Mouse (Mus musculus): ENCODE results near the gene Stx8.

Gene Stx8

GRCm38 (mm10) chr11:67965905-67966878 lies at the start of gene Stx8:
Gene Stx8 (plus strand): TSS chr11:67966193.
- peak; percentile 77 for DNase-seq (ENCODE audit: low spot score)

GRCm38 (mm10) chr11:67917126-67917525 lies 48.9 kb upstream of the Stx8 start:
- DNase-seq (ENCODE audit: low spot score), result no peak

GRCm38 (mm10) chr11:67919593-67919992 lies 46.4 kb upstream of the Stx8 start:
- DNase-seq (ENCODE audit: low spot score), result no peak

GRCm38 (mm10) chr11:67920226-67920960 lies 45.6 kb upstream of the Stx8 start:
- DNase-seq (ENCODE audit: low spot score), result no peak

GRCm38 (mm10) chr11:67921091-67921826 lies 44.7 kb upstream of the Stx8 start:
- DNase-seq (ENCODE audit: low spot score), result no peak

GRCm38 (mm10) chr11:67921827-67922754 lies 43.9 kb upstream of the Stx8 start, which contains the start of gene Usp43:
Gene Usp43 (minus strand): TSS chr11:67922153.
- no peak for DNase-seq (ENCODE audit: low spot score)

- DNase-seq (ENCODE audit: low spot score), result no peak
Measured at GRCm38 (mm10) chr11:67922755-67923125, 43.3 kb upstream of the Stx8 start.

- DNase-seq (ENCODE audit: low spot score), result no peak
Measured at GRCm38 (mm10) chr11:67923720-67924119, 42.3 kb upstream of the Stx8 start.

- no peak for DNase-seq (ENCODE audit: low spot score)
Measured at GRCm38 (mm10) chr11:67925000-67925399, 41.0 kb upstream of the Stx8 start.

- no peak for DNase-seq (ENCODE audit: low spot score)
Measured at GRCm38 (mm10) chr11:67926348-67927055, 39.5 kb upstream of the Stx8 start.

GRCm38 (mm10) chr11:67932156-67932555 lies 33.8 kb upstream of the Stx8 start:
- no peak for DNase-seq (ENCODE audit: low spot score)

- DNase-seq (ENCODE audit: low spot score), result peak; percentile 31
Measured at GRCm38 (mm10) chr11:67948229-67948628, 17.8 kb upstream of the Stx8 start.

- no peak for DNase-seq (ENCODE audit: low spot score)
Measured at GRCm38 (mm10) chr11:67949475-67949874, 16.5 kb upstream of the Stx8 start.

GRCm38 (mm10) chr11:67953604-67954003 lies 12.4 kb upstream of the Stx8 start:
- DNase-seq (ENCODE audit: low spot score), result no peak

GRCm38 (mm10) chr11:67954413-67954812 lies 11.6 kb upstream of the Stx8 start:
- DNase-seq (ENCODE audit: low spot score), result no peak

GRCm38 (mm10) chr11:67964110-67964509 lies 1.9 kb upstream of the Stx8 start:
- DNase-seq (ENCODE audit: low spot score), result no peak

GRCm38 (mm10) chr11:67965242-67965883 lies 630 bp upstream of the Stx8 start, which contains the start of gene Cfap52:
Gene Cfap52 (minus strand): TSS chr11:67965651.
- DNase-seq (ENCODE audit: low spot score), result peak; percentile 69

- DNase-seq (ENCODE audit: low spot score), result no peak
Measured at GRCm38 (mm10) chr11:67967831-67968230, 1.8 kb downstream of the Stx8 start.

- no peak for DNase-seq (ENCODE audit: low spot score)
Measured at GRCm38 (mm10) chr11:67972606-67973005, 6.6 kb downstream of the Stx8 start.

- DNase-seq (ENCODE audit: low spot score), result no peak
Measured at GRCm38 (mm10) chr11:67973225-67973624, 7.2 kb downstream of the Stx8 start.
